Mouse (Mus musculus) gastrocnemius, adult 2 months (tissue): ENCODE results near the gene Dbil5. TPM values are rescaled to one million over a fixed set of nuclear protein-coding genes. Genes with fewer than 3 reads are reported as not detected.

ENCODE experiments used
- DNase-seq: peaks from one replicate; pipeline ENCODE4 v3.0.0; 2022
- H3K27ac ChIP-seq: fragments of 200-600 bp; 2 replicates; pipeline ENCODE4 v1.8.1; 2022; ENCODE audit warnings: mild to moderate bottlenecking
- H3K4me3 ChIP-seq: fragments of 200-600 bp; 2 replicates; pipeline ENCODE4 v1.8.1; 2022; ENCODE audit warnings: mild to moderate bottlenecking, moderate library complexity
- CTCF ChIP-seq: fragments of 200-600 bp; IDR thresholded peaks from 2 replicates; pipeline ENCODE4 v1.8.1; 2022; ENCODE audit warnings: antibody characterized with exemption, mild to moderate bottlenecking, moderate library complexity
- intact Hi-C: fragments of 180-260 bp; cut with DNase I; formaldehyde crosslinking; loops from one replicate; pipeline ENCODE4 v1.15.1; 2025
- long read RNA-seq, 2 experiments: library from polyadenylated mRNA; stranded (forward); transcript quantifications; one replicate each; pipeline ENCODE4 v2.0.0; 2021
- total RNA-seq, 2 experiments: library from RNA; stranded (reverse); gene quantifications; 2 replicates each; pipeline ENCODE4 v1.2.3; 2021

Dbil5 gene
- not detected for total RNA-seq
- long read RNA-seq, experiment 1: 0 reads
- long read RNA-seq, experiment 2: 0 reads

- peak within 1 kb of the TSS; percentile 92 for H3K27ac ChIP-seq
- TF ChIP-seq CTCF: peak; percentile 96
- peak; percentile 98 for DNase-seq
- intact Hi-C loops: loop anchor here (2.0 to 5.0 kb wide), 2 partner anchors 37 to 130 kb away; no protein-coding TSS in a partner anchor
- peak within 1 kb of the TSS; percentile 80 for H3K4me3 ChIP-seq
Measured at GRCm38 (mm10) chr11:76217390-76217800, at the start of gene Dbil5, which contains the start of gene Gemin4. Gene Dbil5 (plus strand): TSS chr11:76217608. Gene Gemin4 (minus strand): TSS chr11:76217664.

- intact Hi-C loops: loop anchor here (5.0 to 10.0 kb wide), 4 partner anchors 142 to 454 kb away; partner anchors contain the start of gene Rflnb
- DNase-seq: peak; percentile 62
- H3K27ac ChIP-seq: no peak overlapping the region
- no peak overlapping the region for H3K4me3 ChIP-seq
- no peak for TF ChIP-seq CTCF
Measured at GRCm38 (mm10) chr11:76168976-76169375, 48.4 kb upstream of the Dbil5 start.

GRCm38 (mm10) chr11:76170207-76170606 lies 47.2 kb upstream of the Dbil5 start:
- intact Hi-C loops: no loop called here
- Histone ChIP-seq H3K4me3 (no peak overlapping the region), H3K27ac (no peak overlapping the region)
- no peak for DNase-seq
- no peak for TF ChIP-seq CTCF

- intact Hi-C loops: loop anchor here (5.0 kb wide), 1 partner anchor 228 kb away; the partner anchor contains the start of gene Timm22
Measured at GRCm38 (mm10) chr11:76178726-76179494, 38.5 kb upstream of the Dbil5 start.

GRCm38 (mm10) chr11:76179495-76180145 lies 37.8 kb upstream of the Dbil5 start, which contains the start of the genes Vps53 and Fam57a:
Gene Vps53 (minus strand): TSS chr11:76179647.
Gene Fam57a (plus strand): TSS chr11:76179671.
- Histone ChIP-seq H3K27ac (peak within 1 kb of the TSS; percentile 92), H3K4me3 (peak within 1 kb of the TSS; percentile 84)
- TF ChIP-seq CTCF: no peak
- peak; percentile 92 for DNase-seq
- intact Hi-C loops: loop anchor here (2.0 to 5.0 kb wide), 3 partner anchors 21 to 228 kb away; partner anchors contain the start of genes Dbil5, Gemin4 and Timm22

More at GRCm38 (mm10) chr11:76178726-76179494, 38.5 kb upstream of the Dbil5 start:
- DNase-seq: peak; percentile 31
- no peak for TF ChIP-seq CTCF
- peak overlapping the region; percentile 92 for H3K27ac ChIP-seq
- peak overlapping the region; percentile 84 for H3K4me3 ChIP-seq

GRCm38 (mm10) chr11:76180146-76180540 lies 37.3 kb upstream of the Dbil5 start:
- peak overlapping the region; percentile 92 for H3K27ac ChIP-seq
- DNase-seq: no peak
- H3K4me3 ChIP-seq: peak overlapping the region; percentile 84
- intact Hi-C loops: loop anchor here (2.0 kb wide), 2 partner anchors 21 to 37 kb away; partner anchors contain the start of genes Dbil5 and Gemin4
- TF ChIP-seq CTCF: no peak

- Histone ChIP-seq H3K4me3 (no peak overlapping the region), H3K27ac (no peak overlapping the region)
- TF ChIP-seq CTCF: no peak
- intact Hi-C loops: no loop called here
- no peak for DNase-seq
Measured at GRCm38 (mm10) chr11:76183745-76184144, 33.7 kb upstream of the Dbil5 start.

- peak; percentile 11; the same call in 1 of the 2 replicates for TF ChIP-seq CTCF
- no peak overlapping the region for H3K4me3 ChIP-seq
Measured at GRCm38 (mm10) chr11:76186908-76187307, 30.5 kb upstream of the Dbil5 start.

GRCm38 (mm10) chr11:76196275-76196976 lies 21.0 kb upstream of the Dbil5 start:
- DNase-seq: no peak
- TF ChIP-seq CTCF: no peak
- Histone ChIP-seq H3K4me3 (no peak overlapping the region), H3K27ac (no peak overlapping the region)
- intact Hi-C loops: no loop called here

More at GRCm38 (mm10) chr11:76186908-76187307, 30.5 kb upstream of the Dbil5 start:
- DNase-seq: no peak
- no peak overlapping the region for H3K27ac ChIP-seq
- intact Hi-C loops: no loop called here

- Histone ChIP-seq H3K27ac (no peak overlapping the region), H3K4me3 (no peak overlapping the region)
- intact Hi-C loops: no loop called here
- no peak for DNase-seq
- no peak for TF ChIP-seq CTCF
Measured at GRCm38 (mm10) chr11:76196977-76197469, 20.4 kb upstream of the Dbil5 start.

- peak overlapping the region; percentile 97 for H3K4me3 ChIP-seq
- DNase-seq: peak; percentile 95
- peak overlapping the region; percentile 83 for H3K27ac ChIP-seq
- intact Hi-C loops: loop anchor here (2.0 kb wide), 1 partner anchor 21 kb away; no protein-coding TSS in a partner anchor
- peak; percentile 10; the same call in 1 of the 2 replicates for TF ChIP-seq CTCF
Measured at GRCm38 (mm10) chr11:76201761-76202674, 15.4 kb upstream of the Dbil5 start.
